ENCODE assay signal across 19 mouse cellular contexts in the genomic region with DNA sequence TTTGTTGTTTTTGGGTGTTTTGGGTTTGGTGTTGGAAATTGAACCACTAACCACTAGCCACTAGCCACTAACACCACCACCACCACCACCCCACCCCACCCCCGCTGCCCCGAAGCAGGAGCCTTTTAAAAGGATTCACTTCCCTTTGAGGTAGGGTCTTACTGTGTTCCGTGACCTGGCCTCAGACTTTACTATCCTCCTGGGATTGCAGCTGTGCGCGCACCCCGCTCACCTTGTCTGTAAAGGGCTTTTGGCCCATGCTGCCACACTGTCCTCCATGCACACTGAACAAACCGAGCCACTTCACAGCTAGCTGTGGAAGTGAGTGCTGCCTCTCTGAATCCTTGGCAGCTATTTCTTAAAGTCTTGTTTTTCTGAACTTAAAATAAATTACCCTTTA. TPM values are rescaled to one million over a fixed set of nuclear protein-coding genes. Genes with fewer than 3 reads are reported as not detected.
DNase-seq lines count a peak whose midpoint lies in the region; TF ChIP-seq lines count a peak whose summit lies in the region.
"Had no signal": no experiment of that assay in that cellular context is flagged by ENCODE, and none has a peak within 500 bp of the region (broad histone marks: within the 10 kb centered on the region; RNA-seq: fewer than 3 reads in every experiment).

No protein-coding gene starts in this region.

- H3K9ac ChIP-seq in ES-E14 (ENCODE audit: insufficient read depth, low read depth, low read length, poor library complexity, severe bottlenecking): no peak overlapping the region; the same call in 1 of the 2 replicates
- H3K9ac ChIP-seq: embryonic facial prominence, embryonic 13.5 days; embryonic facial prominence, embryonic 15.5 days; forebrain, embryonic 12.5 days had no signal

- DNase-seq in heart, adult 11 months: peak; percentile 63
- no peak for DNase-seq in heart, postnatal 25 days (ENCODE audit: low spot score)
- DNase-seq in A20 (ENCODE audit: low read depth, low spot score) (peak; percentile 34), ES-E14 (ENCODE audit: low read depth, low spot score) (no peak)
- no peak for DNase-seq in adrenal gland, postnatal 25 days
- DNase-seq: adrenal gland, adult 2 months; adrenal gland, postnatal 10 days; adrenal gland, postnatal 36 days; cerebellum, adult 11-12 months; cerebellum, adult 2 months; cerebellum, adult 9-10 months; cerebellum, postnatal 10 days; cerebellum, postnatal 25 days; embryo, embryonic 11 days had no signal

- no peaks in the 10 kb centered on the region for H3K4me1 ChIP-seq in ES-E14 (ENCODE audit: control insufficient read depth in 2 of 2, insufficient read depth in 2 of 2, low read length in 2 of 2, poor library complexity in 1 of 2)
- H3K4me1 ChIP-seq: embryonic facial prominence, embryonic 15.5 days; forebrain, embryonic 10.5 days; forebrain, embryonic 12.5 days had no signal

- H3K36me3 ChIP-seq in ES-E14 (ENCODE audit: control insufficient read depth, insufficient read depth, low read length, poor library complexity, severe bottlenecking): peaks cover 2% of the 10 kb centered on the region; the same call in 1 of the 2 replicates

- H3K27ac ChIP-seq in ES-E14 (ENCODE audit: insufficient read depth, low read depth, low read length, poor library complexity, severe bottlenecking): peak overlapping the region; percentile 31; the same call in 1 of the 2 replicates
- H3K27ac ChIP-seq: embryonic facial prominence, embryonic 13.5 days; embryonic facial prominence, embryonic 15.5 days; forebrain, embryonic 10.5 days; forebrain, embryonic 12.5 days had no signal

- intact Hi-C loops in heart, postnatal 25 days (cut with DNase I): no loop called here

- H3K4me3 ChIP-seq in ES-E14 (ENCODE audit: insufficient read depth in 1 of 2, low read depth in 1 of 2, low read length in 2 of 2, poor library complexity in 1 of 2, severe bottlenecking in 1 of 2): no peak overlapping the region
- H3K4me3 ChIP-seq: embryonic facial prominence, embryonic 13.5 days; embryonic facial prominence, embryonic 15.5 days; erythroblast, embryonic 14.5 days; forebrain, embryonic 10.5 days; forebrain, embryonic 12.5 days had no signal

- in situ Hi-C loops in ES-E14 (cut with MboI; ENCODE audit: low sequenced_read_pairs in 2 of 2, unreplicated experiment in 2 of 2): no loop called here

- H3K9me3 ChIP-seq in ES-E14 (ENCODE audit: control insufficient read depth, insufficient read depth, low read depth, low read length): no peaks in the 10 kb centered on the region
- H3K9me3 ChIP-seq: embryonic facial prominence, embryonic 13.5 days; embryonic facial prominence, embryonic 15.5 days; forebrain, embryonic 10.5 days; forebrain, embryonic 12.5 days had no signal

TF ChIP-seq in ES-E14, 5 proteins besides CTCF, POLR2A, EP300 and RAD21:
- TF ChIP-seq MAFK (IDR thresholded peaks at IDR 0.05; ENCODE audit: insufficient read depth, low read depth, low read length) (no peak), ZNF384 (IDR thresholded peaks at IDR 0.05; ENCODE audit: low read depth, low read length) (no peak), CHD2 (IDR thresholded peaks at IDR 0.05; ENCODE audit: low read depth, low read length) (no peak), HCFC1 (IDR thresholded peaks at IDR 0.05; ENCODE audit: borderline replicate concordance, insufficient read depth, low read length) (no peak), ZC3H11A (IDR thresholded peaks at IDR 0.05; ENCODE audit: borderline replicate concordance, low read depth, low read length) (no peak)

RNA-seq across cellular contexts. Expression of a gene that starts 54.9 kb away (rescaled TPM):
- total RNA-seq in heart, postnatal 25 days (2021): 10 to 100 TPM in 1 of 2 experiments, 1 to 10 TPM in 1; 9.3 to 10.2 TPM
- 13.4 and 16.0 TPM in 2 replicates for total RNA-seq in ES-E14 (2012; rRNA removed)
- 12.4 and 15.5 TPM in 2 replicates for total RNA-seq in adrenal gland, postnatal 25 days (2021)

RNA-seq across cellular contexts. Expression of a gene that starts 55.0 kb away (rescaled TPM):
- total RNA-seq in heart, postnatal 25 days (2021): 10 to 100 TPM; 19.5 to 21.5 TPM
- total RNA-seq in ES-E14 (2012; rRNA removed): 15.0 and 17.5 TPM in 2 replicates
- total RNA-seq in adrenal gland, postnatal 25 days (2021): 26.2 and 31.8 TPM in 2 replicates

Comparison
In these comparisons a context has a peak if more than half of its experiments do, and no peak if none do; other contexts are left out.
1. DNase-seq: peak in heart, adult 11 months (single experiment) and A20 (single experiment); none in heart, postnatal 25 days (single experiment), ES-E14 (single experiment) and adrenal gland, postnatal 25 days (single experiment).